ENCODE assay signal across 8 mouse cellular contexts in the genomic region with DNA sequence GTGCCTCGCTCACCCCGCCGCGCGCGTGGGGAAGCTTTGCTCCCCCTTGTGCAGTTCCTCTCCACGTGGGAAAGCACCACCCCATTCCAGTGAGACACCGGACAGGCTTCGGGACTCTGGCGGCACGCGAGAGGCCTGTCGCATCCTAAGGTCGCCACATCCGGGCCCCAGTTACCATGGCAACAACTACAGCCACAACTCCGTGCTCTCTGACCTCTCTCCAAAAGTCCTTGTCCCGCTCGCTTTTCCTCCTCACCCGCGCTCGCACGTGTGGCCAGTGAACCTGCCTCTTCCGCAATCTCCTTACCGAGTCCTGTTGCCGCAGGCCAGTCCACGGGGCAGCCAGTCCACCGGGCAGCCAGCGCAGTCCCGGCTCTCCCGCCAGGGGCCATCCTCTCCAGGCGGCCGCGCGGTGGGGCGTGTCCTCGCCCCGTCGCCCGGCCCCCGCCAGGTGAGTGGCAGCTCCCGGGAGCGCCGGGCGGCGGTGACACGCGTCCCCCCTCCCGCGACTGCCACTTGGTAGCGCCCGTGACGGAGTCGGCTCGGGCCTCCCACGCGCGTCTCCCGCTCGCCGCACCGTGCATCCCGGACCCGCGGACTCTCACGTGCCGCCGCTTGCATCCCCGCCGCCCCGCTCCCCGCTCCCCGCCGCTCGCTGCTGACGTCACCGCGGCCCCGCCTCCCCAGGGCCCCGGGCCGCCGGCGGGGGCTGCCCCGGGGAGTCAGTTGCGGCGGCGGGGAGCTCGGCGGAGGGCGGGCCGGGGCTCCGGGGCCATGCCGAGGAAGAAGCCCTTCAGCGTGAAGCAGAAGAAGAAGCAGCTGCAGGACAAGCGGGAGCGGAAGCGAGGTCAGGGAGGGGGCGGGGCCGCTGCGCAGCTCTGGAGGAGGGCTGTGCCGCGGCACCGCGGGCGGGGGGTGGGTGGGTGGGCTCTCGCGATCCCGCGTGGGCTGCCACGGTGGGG. TPM values are rescaled to one million over a fixed set of nuclear protein-coding genes. Genes with fewer than 3 reads are reported as not detected.
A peak's percentile ranks its signal among the peaks of the same experiment; 100 is the strongest.
DNase-seq lines count a peak whose midpoint lies in the region; ATAC-seq lines count a peak whose summit lies in the region.

A gene (plus strand): TSS at position 451 of the 962 bp plus-strand sequence.
A gene (minus strand): TSS at position 836 of the 962 bp plus-strand sequence.

- no peaks in the 10 kb centered on the region for H3K9me3 ChIP-seq in hindbrain, embryonic 11.5 days (ENCODE audit: control insufficient read depth, low read length)

- H3K27ac ChIP-seq in hindbrain, embryonic 11.5 days (ENCODE audit: low read depth, low read length): peak within 1 kb of the TSS; percentile 92

- peak; percentile 87 for ATAC-seq in hindbrain, embryonic 11.5 days (ENCODE audit: low FRiP score)

- H3K36me3 ChIP-seq in hindbrain, embryonic 11.5 days (ENCODE audit: control insufficient read depth, insufficient read depth, low read length): 0 out of 2 replicates have a peak, but pooled peaks cover 2% of the 10 kb centered on the region

- peaks cover 11% of the 10 kb centered on the region for H3K4me1 ChIP-seq in hindbrain, embryonic 11.5 days (replicated peaks; ENCODE audit: control insufficient read depth, insufficient read depth, low read length)

- peak within 1 kb of the TSS; percentile 95 for H3K4me3 ChIP-seq in hindbrain, embryonic 11.5 days (ENCODE audit: low read depth, low read length)

- DNase-seq in MN1 (ENCODE audit: low spot score): peak; percentile 93
- DNase-seq in cerebellum, adult 9-10 months: peak; percentile 94
- DNase-seq in frontal cortex, adult 2 months (ENCODE audit: extremely low spot score in 1 of 2, low spot score in 1 of 2): peak; percentile 89 to 92
- peak; percentile 95 for DNase-seq in hindbrain, embryonic 11.5 days (ENCODE audit: low spot score)
- DNase-seq in layer of hippocampus, postnatal 10 days (ENCODE audit: low spot score in 2 of 2): peak; percentile 92 to 94
- DNase-seq in lung, postnatal 10 days: peak; percentile 95
- DNase-seq in ovary, postnatal 36 days (ENCODE audit: low spot score): peak; percentile 90
- DNase-seq in thymus, postnatal 25 days: peak; percentile 88

- peak within 1 kb of the TSS; percentile 80 for H3K4me2 ChIP-seq in hindbrain, embryonic 11.5 days (replicated peaks; ENCODE audit: low read depth, low read length)

- H3K27me3 ChIP-seq in hindbrain, embryonic 11.5 days (ENCODE audit: control insufficient read depth, insufficient read depth, low read length): no peaks in the 10 kb centered on the region

- under 1% methylated on average over 89 of the region's 109 CpGs for WGBS in hindbrain, embryonic 11.5 days

- H3K9ac ChIP-seq in hindbrain, embryonic 11.5 days (ENCODE audit: low read depth, low read length): peak within 1 kb of the TSS; percentile 88

RNA-seq across cellular contexts. Expression of the first gene that starts in this region (rescaled TPM):
- polyA plus RNA-seq in frontal cortex, adult 2 months (2012; rRNA removed): 132 and 136 TPM in 2 replicates
- 28.0 and 29.8 TPM in 2 replicates for polyA plus RNA-seq in hindbrain, embryonic 11.5 days (2014; fragmentation: Nextera tagmentation; extraction: Ambion mirVana)
- 100 to 1,000 TPM; 123 to 128 TPM for total RNA-seq in layer of hippocampus, postnatal 10 days (2021)

RNA-seq across cellular contexts. Expression of the second gene that starts in this region (rescaled TPM):
- polyA plus RNA-seq in frontal cortex, adult 2 months (2012; rRNA removed): 53.1 and 53.2 TPM in 2 replicates
- polyA plus RNA-seq in hindbrain, embryonic 11.5 days (2014; fragmentation: Nextera tagmentation; extraction: Ambion mirVana): 39.6 and 45.2 TPM in 2 replicates
- 10 to 100 TPM; 72.1 to 79.2 TPM for total RNA-seq in layer of hippocampus, postnatal 10 days (2021)

Comparison
In these comparisons a context has a peak if more than half of its experiments do, and no peak if none do; other contexts are left out.
1. Peak in every context shown above with its lines: DNase-seq, ATAC-seq, H3K4me3 ChIP-seq and H3K27ac ChIP-seq.